Mouse (Mus musculus) neural tube, embryonic 13.5 days (tissue): ENCODE results near the gene S100a8. TPM values are rescaled to one million over a fixed set of nuclear protein-coding genes. Genes with fewer than 3 reads are reported as not detected.

Source experiments
- ATAC-seq: fragments of 200-750 bp; cut with Nextera tagmentation; 2 replicates; pipeline ENCODE4 v1.8.0; 2017; ENCODE audit warnings: low read depth, mild to moderate bottlenecking, moderate TSS enrichment, moderate library complexity
- H3K27ac ChIP-seq: fragments of 300-500 bp; sonication (generic); replicated peaks from 2 replicates; pipeline ENCODE4 v1.5.1; 2015; ENCODE audit warnings: moderate library complexity, mild to moderate bottlenecking, inconsistent platforms
- H3K27me3 ChIP-seq: fragments of 300-500 bp; sonication (generic); 2 replicates; pipeline ENCODE4 v1.6.1; 2015; ENCODE audit warnings: mild to moderate bottlenecking, inconsistent platforms
- H3K36me3 ChIP-seq: fragments of 300-500 bp; sonication (generic); 2 replicates; pipeline ENCODE4 v1.6.1; 2015; ENCODE audit warnings: mild to moderate bottlenecking, inconsistent platforms
- H3K4me1 ChIP-seq: fragments of 300-500 bp; sonication (generic); replicated peaks from 2 replicates; pipeline ENCODE4 v1.6.1; 2015; ENCODE audit warnings: inconsistent platforms
- H3K4me2 ChIP-seq: fragments of 300-500 bp; sonication (generic); 2 replicates; pipeline ENCODE4 v1.6.1; 2015; ENCODE audit warnings: inconsistent platforms, mild to moderate bottlenecking, moderate library complexity
- H3K4me3 ChIP-seq: fragments of 300-500 bp; sonication (generic); 2 replicates; pipeline ENCODE4 v1.5.1; 2015; ENCODE audit warnings: mild to moderate bottlenecking, inconsistent platforms
- H3K9ac ChIP-seq: fragments of 300-500 bp; sonication (generic); 2 replicates; pipeline ENCODE4 v1.6.1; 2015; ENCODE audit warnings: moderate library complexity, mild to moderate bottlenecking, inconsistent platforms
- H3K9me3 ChIP-seq: fragments of 300-500 bp; sonication (generic); 2 replicates; pipeline ENCODE4 v1.6.1; 2016; ENCODE audit warnings: inconsistent platforms
- WGBS: fragments of 180-500 bp; shearing (Covaris S2); methylation state at CpG from one replicate; pipeline ENCODE4 v1.1.7; 2015; 5-methylcytosine and 5-hydroxymethylcytosine counted together
- polyA plus RNA-seq: library from polyadenylated mRNA; unstranded; fragments of >200 nt; fragmentation: Nextera tagmentation; extraction: Ambion mirVana; gene quantifications from 2 replicates; pipeline ENCODE4 v1.2.1, GENCODE M21; 2015

S100a8 gene
- 13.5 and 16.1 TPM in 2 replicates for polyA plus RNA-seq

GRCm38 (mm10) chr3:90668846-90669245 is at the start of gene S100a8:
S100a8 (plus strand) TSS chr3:90668978.
- no peak for ATAC-seq
- H3K27me3 ChIP-seq = no peaks in the 10 kb centered on the region
- H3K4me2 ChIP-seq = no peak within 1 kb of the TSS
- H3K9me3 ChIP-seq = no peaks in the 10 kb centered on the region
- H3K27ac ChIP-seq = no peak within 1 kb of the TSS
- 71% methylated on average over 8 of the region's 8 CpGs for WGBS
- no peaks in the 10 kb centered on the region for H3K4me1 ChIP-seq
- H3K9ac ChIP-seq = no peak within 1 kb of the TSS
- no peaks in the 10 kb centered on the region for H3K36me3 ChIP-seq
- H3K4me3 ChIP-seq = no peak within 1 kb of the TSS

- WGBS = 64% methylated on average over 7 of the region's 7 CpGs
- H3K4me1 ChIP-seq = peaks cover 18% of the 10 kb centered on the region
- H3K27me3 ChIP-seq = no peaks in the 10 kb centered on the region
- H3K9ac ChIP-seq = no peak overlapping the region
- no peak overlapping the region for H3K4me2 ChIP-seq
- H3K4me3 ChIP-seq = no peak overlapping the region
- no peaks in the 10 kb centered on the region for H3K36me3 ChIP-seq
- no peak for ATAC-seq
- no peaks in the 10 kb centered on the region for H3K9me3 ChIP-seq
- no peak overlapping the region for H3K27ac ChIP-seq
These were observed 47.2 kb upstream of the S100a8 start for GRCm38 (mm10) chr3:90621552-90621951.

GRCm38 (mm10) chr3:90623435-90624071 is 45.2 kb upstream of the S100a8 start:
- Histone ChIP-seq H3K9me3 (no peaks in the 10 kb centered on the region), H3K36me3 (no peaks in the 10 kb centered on the region), H3K4me2 (no peak overlapping the region), H3K27ac (0 out of 2 replicates have a peak overlapping the region, but pooled peaks have one; percentile 56), H3K4me1 (peaks cover 18% of the 10 kb centered on the region), H3K27me3 (no peaks in the 10 kb centered on the region), H3K4me3 (no peak overlapping the region), H3K9ac (no peak overlapping the region)
- ATAC-seq = peak; percentile 70
- 17% methylated on average over 2 of the region's 2 CpGs for WGBS

GRCm38 (mm10) chr3:90625496-90625895 is 43.3 kb upstream of the S100a8 start:
- WGBS = 84% methylated on average over 5 of the region's 5 CpGs
- H3K4me2 ChIP-seq = no peak overlapping the region
- H3K9ac ChIP-seq = no peak overlapping the region
- no peak overlapping the region for H3K4me3 ChIP-seq
- no peak for ATAC-seq
- no peak overlapping the region for H3K27ac ChIP-seq
- H3K36me3 ChIP-seq = no peaks in the 10 kb centered on the region
- no peaks in the 10 kb centered on the region for H3K9me3 ChIP-seq
- H3K4me1 ChIP-seq = peaks cover 18% of the 10 kb centered on the region
- H3K27me3 ChIP-seq = no peaks in the 10 kb centered on the region

GRCm38 (mm10) chr3:90626266-90627021 is 42.3 kb upstream of the S100a8 start:
- no peaks in the 10 kb centered on the region for H3K36me3 ChIP-seq
- no peak overlapping the region for H3K27ac ChIP-seq
- H3K4me3 ChIP-seq = no peak overlapping the region
- 82% methylated on average over 9 of the region's 9 CpGs for WGBS
- H3K9ac ChIP-seq = no peak overlapping the region
- H3K4me2 ChIP-seq = no peak overlapping the region
- ATAC-seq = no peak
- peaks cover 18% of the 10 kb centered on the region for H3K4me1 ChIP-seq
- H3K27me3 ChIP-seq = no peaks in the 10 kb centered on the region
- H3K9me3 ChIP-seq = no peaks in the 10 kb centered on the region

GRCm38 (mm10) chr3:90627366-90627765 is 41.4 kb upstream of the S100a8 start:
- Histone ChIP-seq H3K9ac (no peak overlapping the region), H3K4me1 (peaks cover 18% of the 10 kb centered on the region), H3K36me3 (no peaks in the 10 kb centered on the region), H3K4me3 (no peak overlapping the region), H3K27ac (no peak overlapping the region), H3K4me2 (no peak overlapping the region), H3K27me3 (no peaks in the 10 kb centered on the region), H3K9me3 (no peaks in the 10 kb centered on the region)
- 92% methylated on average over 5 of the region's 5 CpGs for WGBS
- ATAC-seq = no peak

GRCm38 (mm10) chr3:90627807-90628206 is 41.0 kb upstream of the S100a8 start:
- Histone ChIP-seq H3K4me2 (no peak overlapping the region), H3K27ac (no peak overlapping the region), H3K9ac (no peak overlapping the region), H3K36me3 (no peaks in the 10 kb centered on the region), H3K27me3 (no peaks in the 10 kb centered on the region), H3K9me3 (no peaks in the 10 kb centered on the region), H3K4me1 (peaks cover 18% of the 10 kb centered on the region), H3K4me3 (no peak overlapping the region)
- 60% methylated on average over 4 of the region's 4 CpGs for WGBS
- no peak for ATAC-seq

GRCm38 (mm10) chr3:90629298-90629697 is 39.5 kb upstream of the S100a8 start:
- Histone ChIP-seq H3K4me1 (peaks cover 4% of the 10 kb centered on the region; the same call in 1 of the 2 replicates), H3K27ac (no peak overlapping the region), H3K27me3 (no peaks in the 10 kb centered on the region), H3K9me3 (no peaks in the 10 kb centered on the region), H3K36me3 (no peaks in the 10 kb centered on the region), H3K4me2 (no peak overlapping the region), H3K9ac (no peak overlapping the region), H3K4me3 (no peak overlapping the region)
- ATAC-seq = no peak
- 72% methylated on average over 2 of the region's 2 CpGs for WGBS

- Histone ChIP-seq H3K27ac (no peak overlapping the region), H3K9me3 (no peaks in the 10 kb centered on the region), H3K4me1 (no peaks in the 10 kb centered on the region), H3K27me3 (no peaks in the 10 kb centered on the region), H3K9ac (no peak overlapping the region), H3K36me3 (no peaks in the 10 kb centered on the region), H3K4me3 (no peak overlapping the region), H3K4me2 (no peak overlapping the region)
- WGBS = 83% methylated on average over 2 of the region's 2 CpGs
- ATAC-seq = no peak
These were observed 36.8 kb upstream of the S100a8 start for GRCm38 (mm10) chr3:90631984-90632383.

- ATAC-seq = no peak
- no peak overlapping the region for H3K27ac ChIP-seq
- no peak overlapping the region for H3K4me2 ChIP-seq
- no peaks in the 10 kb centered on the region for H3K9me3 ChIP-seq
- H3K9ac ChIP-seq = no peak overlapping the region
- no peak overlapping the region for H3K4me3 ChIP-seq
- no peaks in the 10 kb centered on the region for H3K27me3 ChIP-seq
- WGBS = 71% methylated on average over 1 of the region's 1 CpGs
- H3K36me3 ChIP-seq = no peaks in the 10 kb centered on the region
- no peaks in the 10 kb centered on the region for H3K4me1 ChIP-seq
These were observed 30.1 kb upstream of the S100a8 start for GRCm38 (mm10) chr3:90638511-90639275.

- H3K4me1 ChIP-seq = no peaks in the 10 kb centered on the region
These were observed 29.1 kb upstream of the S100a8 start for GRCm38 (mm10) chr3:90639511-90640154.

GRCm38 (mm10) chr3:90640981-90641380 is 27.8 kb upstream of the S100a8 start:
- no peak overlapping the region for H3K4me2 ChIP-seq
- 87% methylated on average over 7 of the region's 7 CpGs for WGBS

More at GRCm38 (mm10) chr3:90639511-90640154, 29.1 kb upstream of the S100a8 start:
- Histone ChIP-seq H3K4me2 (no peak overlapping the region), H3K36me3 (no peaks in the 10 kb centered on the region), H3K9me3 (no peaks in the 10 kb centered on the region), H3K4me3 (no peak overlapping the region), H3K9ac (no peak overlapping the region), H3K27ac (no peak overlapping the region), H3K27me3 (no peaks in the 10 kb centered on the region)
- WGBS = 54% methylated on average over 7 of the region's 7 CpGs
- ATAC-seq = no peak

More at GRCm38 (mm10) chr3:90640981-90641380, 27.8 kb upstream of the S100a8 start:
- H3K4me1 ChIP-seq = no peaks in the 10 kb centered on the region
- no peaks in the 10 kb centered on the region for H3K36me3 ChIP-seq
- no peak overlapping the region for H3K9ac ChIP-seq
- H3K9me3 ChIP-seq = no peaks in the 10 kb centered on the region
- no peaks in the 10 kb centered on the region for H3K27me3 ChIP-seq
- no peak overlapping the region for H3K27ac ChIP-seq
- ATAC-seq = no peak
- no peak overlapping the region for H3K4me3 ChIP-seq
